Mouse (Mus musculus) hindbrain, embryonic 10.5 days (tissue): ENCODE results near the gene Setd5. TPM values are rescaled to one million over a fixed set of nuclear protein-coding genes. Genes with fewer than 3 reads are reported as not detected.

Experiments
- DNase-seq: peaks from one replicate; pipeline ENCODE4 v3.0.0-alpha.2; 2017; ENCODE audit warnings: low spot score
- H3K27ac ChIP-seq: fragments of 300-500 bp; sonication (generic); 2 replicates; pipeline ENCODE4 v1.5.1; 2016; ENCODE audit warnings: mild to moderate bottlenecking, moderate library complexity
- H3K27me3 ChIP-seq: fragments of 300-500 bp; sonication (generic); 2 replicates; pipeline ENCODE4 v1.6.1; 2016; ENCODE audit warnings: mild to moderate bottlenecking; ENCODE audit not compliant: poor library complexity, insufficient read depth, severe bottlenecking
- H3K36me3 ChIP-seq: fragments of 300-500 bp; sonication (generic); 2 replicates; pipeline ENCODE4 v1.6.1; 2016; ENCODE audit warnings: mild to moderate bottlenecking, moderate library complexity
- H3K4me1 ChIP-seq: fragments of 300-500 bp; sonication (generic); replicated peaks from 2 replicates; pipeline ENCODE4 v1.6.1; 2016; ENCODE audit warnings: mild to moderate bottlenecking
- H3K4me3 ChIP-seq: fragments of 300-500 bp; sonication (generic); 2 replicates; pipeline ENCODE4 v1.5.1; 2016; ENCODE audit warnings: mild to moderate bottlenecking, moderate library complexity
- H3K9me3 ChIP-seq: fragments of 300-500 bp; sonication (generic); 2 replicates; pipeline ENCODE4 v1.6.1; 2016; ENCODE audit warnings: mild to moderate bottlenecking, moderate library complexity
- WGBS: fragments of 180-500 bp; shearing (Covaris S2); methylation state at CpG from one replicate; pipeline ENCODE4 v1.1.7; 2016; 5-methylcytosine and 5-hydroxymethylcytosine counted together
- polyA plus RNA-seq: library from polyadenylated mRNA; unstranded; fragments of >200 nt; fragmentation: Nextera tagmentation; extraction: Ambion mirVana; gene quantifications from 2 replicates; pipeline ENCODE4 v1.2.1, GENCODE M21; 2016

The Setd5 gene
- 71.2 and 82.4 TPM in 2 replicates for polyA plus RNA-seq

DNA sequence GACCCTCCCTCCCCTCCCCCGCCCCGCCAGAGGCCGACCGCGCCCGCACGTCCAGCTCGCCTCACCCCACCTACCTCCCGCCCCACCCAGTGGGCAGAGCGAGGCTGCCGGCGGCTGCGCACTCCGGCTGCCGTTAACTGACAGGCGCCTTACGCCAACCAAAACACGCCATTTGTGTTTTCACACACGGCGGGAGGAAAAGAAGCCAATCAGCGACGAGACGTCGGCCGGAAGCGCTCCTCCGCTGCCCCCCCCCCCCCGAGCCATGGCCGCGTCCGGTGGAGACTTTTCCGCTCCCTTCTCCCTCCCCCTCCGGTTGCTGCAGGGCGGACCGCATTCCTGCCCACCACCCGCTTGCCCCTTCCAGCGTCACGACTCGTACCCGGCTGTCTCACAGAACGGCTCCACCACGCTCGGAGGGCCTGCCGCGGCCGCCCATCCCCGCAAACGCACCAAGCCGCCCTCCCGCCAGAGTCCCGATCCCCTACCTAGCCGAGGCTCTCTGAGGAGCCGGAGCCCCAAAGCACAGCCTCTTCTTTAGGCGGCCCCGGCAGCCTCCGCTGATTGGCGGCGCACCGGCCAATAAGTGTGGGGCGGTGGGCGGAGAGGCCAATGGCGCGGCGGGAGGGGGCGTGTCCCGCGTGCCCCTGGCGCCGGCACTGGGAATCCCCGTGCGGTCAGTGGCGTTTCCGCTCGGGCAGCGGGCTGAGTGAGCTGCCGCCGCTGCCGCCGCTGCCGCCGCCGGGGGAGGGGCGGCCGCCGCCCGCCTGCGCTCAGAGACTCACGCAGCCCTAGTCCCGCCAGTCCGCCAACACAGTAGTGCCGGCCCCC, at the start of gene Setd5:
Setd5 (plus strand) TSS at position 680 of the 831 bp plus-strand sequence.
- Histone ChIP-seq H3K4me1 (peaks cover 64% of the 10 kb centered on the region), H3K36me3 (peaks cover 9% of the 10 kb centered on the region; the same call in 1 of the 2 replicates), H3K4me3 (peak within 1 kb of the TSS; percentile 97), H3K9me3 (no peaks in the 10 kb centered on the region), H3K27ac (peak within 1 kb of the TSS; percentile 100), H3K27me3 (no peaks in the 10 kb centered on the region)
- under 1% methylated on average over 91 of the region's 91 CpGs for WGBS
- DNase-seq: peak; percentile 98

DNA sequence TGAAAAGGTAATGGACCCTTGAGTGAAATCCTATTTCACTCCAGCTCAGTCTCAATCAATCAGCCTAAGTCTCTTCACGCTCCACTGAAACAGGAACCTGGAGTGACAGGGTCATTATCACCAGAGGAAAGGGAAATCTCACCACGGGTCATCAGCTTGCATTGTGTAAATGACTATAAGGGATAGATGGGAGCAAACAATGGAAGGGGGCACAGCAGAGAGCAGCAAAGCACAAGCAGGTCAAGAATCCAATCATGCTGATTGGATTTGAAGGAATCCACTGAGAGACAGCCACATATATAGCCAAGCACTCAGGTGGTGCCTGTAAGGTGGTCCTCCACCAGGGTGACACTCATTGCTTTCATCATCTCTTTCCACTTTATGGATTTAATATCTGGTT, 49.7 kb upstream of the Setd5 start:
- DNase-seq: peak; percentile 59
- H3K4me1 ChIP-seq: peaks cover 44% of the 10 kb centered on the region
- WGBS: 24% methylated on average over 2 of the region's 2 CpGs
- H3K27me3 ChIP-seq: peaks cover 14% of the 10 kb centered on the region
- H3K27ac ChIP-seq: peak overlapping the region; percentile 66
- H3K36me3 ChIP-seq: no peaks in the 10 kb centered on the region
- no peak overlapping the region for H3K4me3 ChIP-seq
- no peaks in the 10 kb centered on the region for H3K9me3 ChIP-seq

DNA sequence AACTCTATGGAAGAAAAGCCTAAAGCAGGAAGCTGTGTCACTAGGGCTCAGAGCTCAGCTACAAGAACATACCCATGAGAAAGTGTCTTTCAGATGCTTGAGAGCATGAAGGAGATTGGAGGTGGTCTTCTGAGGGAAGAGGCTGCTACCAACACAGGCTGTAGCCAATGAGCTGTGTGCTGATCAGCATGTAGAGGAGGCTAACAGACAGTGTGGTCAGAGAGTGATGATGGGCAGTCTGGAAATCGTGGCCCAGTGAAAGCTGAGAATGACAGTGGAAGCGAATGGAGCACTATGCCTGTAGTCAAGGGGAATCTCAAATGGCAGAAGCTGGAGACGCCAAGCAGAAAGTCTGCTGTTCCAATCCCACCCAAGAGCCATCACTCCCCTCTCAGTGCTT, 48.2 kb upstream of the Setd5 start:
- no peak for DNase-seq
- H3K4me3 ChIP-seq: no peak overlapping the region
- H3K27me3 ChIP-seq: peaks cover 14% of the 10 kb centered on the region
- no peak overlapping the region; the same call in 1 of the 2 replicates for H3K27ac ChIP-seq
- H3K4me1 ChIP-seq: peaks cover 43% of the 10 kb centered on the region
- no peaks in the 10 kb centered on the region for H3K9me3 ChIP-seq
- 81% methylated on average over 3 of the region's 3 CpGs for WGBS
- no peaks in the 10 kb centered on the region for H3K36me3 ChIP-seq

DNA sequence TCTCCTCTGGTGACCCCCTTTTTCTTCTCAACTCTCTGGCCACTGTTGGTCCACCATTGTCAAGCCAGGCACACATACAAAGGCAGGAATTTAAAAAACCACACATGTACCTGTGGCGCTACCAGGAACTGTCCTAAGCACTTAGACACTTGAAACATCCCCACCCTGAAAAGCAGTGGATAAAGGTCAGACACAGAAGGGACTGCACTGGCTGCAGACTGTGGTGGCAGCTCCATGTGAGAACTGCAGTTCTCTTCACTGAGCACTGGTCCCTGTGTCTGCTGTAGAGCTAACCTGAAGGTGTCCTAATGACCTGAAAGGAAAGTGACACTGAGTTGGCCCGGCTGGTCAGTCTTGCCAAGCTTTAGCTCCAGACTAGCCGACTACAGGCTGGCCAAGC, 46.6 kb upstream of the Setd5 start:
- Histone ChIP-seq H3K27me3 (peaks cover 14% of the 10 kb centered on the region), H3K4me1 (peaks cover 28% of the 10 kb centered on the region), H3K27ac (no peak overlapping the region), H3K4me3 (no peak overlapping the region), H3K36me3 (no peaks in the 10 kb centered on the region), H3K9me3 (no peaks in the 10 kb centered on the region)
- 74% methylated on average over 3 of the region's 3 CpGs for WGBS
- DNase-seq: no peak

DNA sequence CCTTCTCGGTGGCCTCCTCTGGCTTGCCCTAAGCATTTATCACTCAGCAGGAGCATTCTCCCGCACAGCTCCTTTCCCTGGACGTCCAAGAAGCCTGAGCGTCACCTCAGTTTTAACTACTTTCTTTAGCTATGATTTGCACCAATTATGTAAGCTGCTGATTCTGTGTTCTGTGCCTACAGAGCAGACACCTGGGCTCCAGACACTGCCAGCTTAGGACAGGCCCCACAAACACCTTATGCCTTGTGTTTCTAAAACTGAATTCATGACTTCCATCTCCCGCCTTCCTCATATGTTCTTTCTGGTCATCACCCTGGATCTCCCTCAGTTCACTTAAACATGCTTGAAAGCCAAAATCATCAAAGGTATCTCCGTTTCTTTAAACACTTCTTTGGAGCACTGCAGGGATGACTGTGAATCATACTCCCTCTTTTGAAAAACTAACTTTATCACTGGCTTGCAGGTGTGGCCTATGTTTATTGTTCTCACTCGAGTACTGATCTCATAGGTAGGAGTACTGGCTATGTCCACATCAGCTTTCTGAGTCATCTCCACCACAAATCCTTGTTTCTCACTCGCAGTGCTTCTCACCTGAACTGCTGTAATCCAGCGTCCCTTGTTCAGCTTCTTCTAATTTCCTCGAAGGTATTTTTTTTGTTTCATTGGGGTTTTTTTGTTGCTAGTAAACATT, 46.0 kb upstream of the Setd5 start:
- H3K4me3 ChIP-seq: no peak overlapping the region
- no peak for DNase-seq
- no peaks in the 10 kb centered on the region for H3K36me3 ChIP-seq
- H3K27ac ChIP-seq: no peak overlapping the region
- H3K9me3 ChIP-seq: no peaks in the 10 kb centered on the region
- 82% methylated on average over 10 of the region's 10 CpGs for WGBS
- peaks cover 23% of the 10 kb centered on the region for H3K4me1 ChIP-seq
- peaks cover 14% of the 10 kb centered on the region for H3K27me3 ChIP-seq

DNA sequence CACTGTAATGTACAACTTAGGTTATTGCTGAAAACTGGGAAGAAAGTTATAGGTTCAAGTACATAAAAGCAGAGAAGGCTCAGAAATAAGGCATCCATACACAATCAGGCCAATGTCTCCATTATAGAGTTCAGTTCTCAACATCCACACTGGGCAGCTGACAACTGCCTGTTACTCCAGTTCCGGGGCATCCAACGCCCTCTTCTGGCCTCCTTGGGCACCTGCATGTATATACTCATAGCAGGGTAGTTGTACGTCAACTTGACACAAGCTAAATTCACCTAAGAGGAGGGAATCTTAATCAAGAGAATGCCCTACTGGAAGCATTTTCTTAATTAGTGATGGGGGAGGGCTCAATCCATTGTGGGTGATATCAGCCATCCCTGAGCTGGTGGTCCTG, 45.0 kb upstream of the Setd5 start:
- 69% methylated on average over 3 of the region's 3 CpGs for WGBS
- Histone ChIP-seq H3K9me3 (no peaks in the 10 kb centered on the region), H3K4me3 (no peak overlapping the region), H3K27me3 (peaks cover 17% of the 10 kb centered on the region), H3K27ac (no peak overlapping the region), H3K36me3 (no peaks in the 10 kb centered on the region), H3K4me1 (peaks cover 16% of the 10 kb centered on the region)
- DNase-seq: no peak

DNA sequence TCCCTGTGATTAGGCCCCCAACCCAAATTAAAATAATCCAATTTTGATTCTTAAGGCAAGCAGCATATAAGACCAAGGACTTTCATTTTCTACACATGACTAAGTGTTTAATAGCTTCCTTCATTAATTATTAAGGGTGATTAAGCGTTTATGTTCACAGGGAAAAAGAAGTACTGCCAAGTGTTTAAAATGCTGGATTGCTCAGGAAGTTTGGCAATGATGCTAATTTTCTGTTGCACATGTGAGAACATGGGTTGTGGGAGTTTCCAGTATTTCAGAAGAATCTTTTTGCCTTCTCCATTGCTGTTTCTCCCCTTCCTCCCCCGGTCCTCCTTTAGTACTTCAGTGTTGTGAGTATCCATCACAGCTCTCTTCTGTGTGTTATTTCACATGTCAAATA, 44.0 kb upstream of the Setd5 start:
- Histone ChIP-seq H3K27ac (no peak overlapping the region), H3K4me1 (peaks cover 12% of the 10 kb centered on the region), H3K4me3 (no peak overlapping the region), H3K36me3 (no peaks in the 10 kb centered on the region), H3K9me3 (no peaks in the 10 kb centered on the region), H3K27me3 (peaks cover 17% of the 10 kb centered on the region)
- DNase-seq: no peak
- WGBS: 96% methylated on average over 2 of the region's 2 CpGs

DNA sequence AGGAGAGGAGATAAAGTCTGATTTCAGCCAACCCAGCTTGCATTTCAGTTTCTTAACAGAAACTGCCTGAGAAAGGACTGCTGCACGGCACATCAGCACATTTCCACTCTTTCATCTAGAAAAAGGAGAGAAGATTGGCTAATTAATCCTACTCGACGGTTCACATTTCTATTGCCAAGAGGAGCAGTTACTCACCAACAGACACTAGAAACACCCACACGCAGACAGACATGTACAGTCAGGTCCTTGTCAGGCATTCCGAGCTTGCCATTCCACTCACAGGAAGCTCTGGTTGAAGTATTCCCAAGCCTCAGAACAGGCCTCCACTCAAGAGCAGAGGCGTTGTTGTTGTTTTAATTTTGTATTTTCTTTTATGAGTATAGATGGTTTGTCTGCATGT, 42.7 kb upstream of the Setd5 start:
- Histone ChIP-seq H3K4me3 (no peak overlapping the region), H3K9me3 (no peaks in the 10 kb centered on the region), H3K4me1 (peaks cover 14% of the 10 kb centered on the region), H3K27me3 (peaks cover 9% of the 10 kb centered on the region; the same call in 1 of the 2 replicates), H3K27ac (no peak overlapping the region), H3K36me3 (no peaks in the 10 kb centered on the region)
- no peak for DNase-seq
- WGBS: 91% methylated on average over 6 of the region's 6 CpGs

DNA sequence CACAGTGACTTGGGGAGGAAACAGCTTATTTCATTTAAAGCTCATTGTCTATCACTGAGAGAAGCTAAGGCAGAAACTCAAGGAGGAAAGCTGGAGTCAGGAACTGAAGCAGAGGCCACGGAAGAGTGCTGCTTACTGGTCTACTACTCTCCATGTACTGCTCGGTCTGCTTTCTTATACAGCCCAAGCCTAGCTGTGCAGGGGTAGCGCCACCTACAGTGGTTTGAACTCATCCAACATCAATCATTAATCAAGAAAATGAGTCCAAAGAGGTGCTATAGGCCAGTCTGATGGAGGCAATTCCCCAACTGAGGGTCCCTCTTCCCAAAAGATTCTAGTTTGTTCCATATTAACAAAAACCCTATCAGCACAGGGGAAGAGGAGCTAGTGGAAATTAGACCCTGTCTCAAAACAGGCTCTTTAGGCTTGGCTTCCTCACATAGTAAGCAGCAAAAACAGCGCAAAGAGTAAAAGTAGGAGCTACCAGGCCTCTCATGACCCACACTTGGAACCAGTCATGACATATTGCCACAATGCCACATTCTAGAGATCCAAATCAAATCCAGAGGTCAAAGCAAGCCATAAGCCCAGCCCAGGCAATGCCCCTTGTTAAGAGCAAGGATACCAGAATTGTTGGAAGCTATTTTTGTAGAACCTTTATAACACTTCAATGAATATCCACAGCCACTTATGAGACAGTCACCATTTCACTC, 40.5 kb upstream of the Setd5 start:
- Histone ChIP-seq H3K27me3 (peaks cover 3% of the 10 kb centered on the region; the same call in 1 of the 2 replicates), H3K36me3 (no peaks in the 10 kb centered on the region), H3K4me1 (peaks cover 14% of the 10 kb centered on the region), H3K4me3 (no peak overlapping the region), H3K9me3 (no peaks in the 10 kb centered on the region), H3K27ac (no peak overlapping the region; the same call in 1 of the 2 replicates)
- DNase-seq: no peak
- WGBS: 62% methylated on average over 4 of the region's 4 CpGs

DNA sequence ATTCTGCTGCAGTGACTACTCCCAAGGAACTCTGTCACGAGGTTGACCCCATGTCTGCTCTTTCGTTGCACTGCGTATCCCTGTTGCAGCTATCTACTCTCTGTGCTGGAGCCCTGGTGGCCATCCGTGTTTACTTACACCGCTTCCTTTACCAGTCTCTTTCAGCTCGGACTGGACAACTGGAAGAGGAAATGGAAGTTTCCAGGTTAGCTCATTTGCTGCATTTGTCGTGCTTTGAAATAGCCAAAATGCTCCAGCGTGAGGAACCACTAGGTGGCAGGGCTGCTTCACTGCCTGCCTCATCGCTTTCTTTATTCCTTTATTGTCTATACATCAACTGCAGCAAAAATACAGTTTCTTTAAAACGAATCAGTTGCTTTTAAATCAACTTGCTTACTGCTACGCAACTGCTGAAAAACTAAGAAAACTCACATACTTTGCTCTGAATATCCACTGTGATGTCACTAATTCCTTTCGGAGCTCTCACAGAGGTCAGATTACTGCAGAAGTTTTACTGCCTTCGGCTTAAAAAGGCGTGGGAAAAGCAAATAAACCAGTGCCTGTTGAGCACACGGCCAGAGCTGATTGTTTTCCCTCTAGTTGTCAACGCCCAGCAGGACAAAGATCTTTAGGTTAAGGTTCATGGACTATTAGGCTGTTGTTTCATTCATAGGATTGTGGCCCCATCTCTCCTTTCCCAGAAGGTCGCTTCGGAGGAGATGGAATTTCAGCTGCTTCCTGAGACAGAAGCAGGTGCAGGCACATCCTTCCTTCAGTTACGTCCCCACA, 39.0 kb upstream of the Setd5 start:
- peak; percentile 64 for DNase-seq
- WGBS: 11% methylated on average over 19 of the region's 19 CpGs
- Histone ChIP-seq H3K4me3 (peak overlapping the region; percentile 39), H3K9me3 (no peaks in the 10 kb centered on the region), H3K27me3 (peaks cover 3% of the 10 kb centered on the region; the same call in 1 of the 2 replicates), H3K27ac (peak overlapping the region; percentile 76), H3K4me1 (peaks cover 14% of the 10 kb centered on the region), H3K36me3 (no peaks in the 10 kb centered on the region)

DNA sequence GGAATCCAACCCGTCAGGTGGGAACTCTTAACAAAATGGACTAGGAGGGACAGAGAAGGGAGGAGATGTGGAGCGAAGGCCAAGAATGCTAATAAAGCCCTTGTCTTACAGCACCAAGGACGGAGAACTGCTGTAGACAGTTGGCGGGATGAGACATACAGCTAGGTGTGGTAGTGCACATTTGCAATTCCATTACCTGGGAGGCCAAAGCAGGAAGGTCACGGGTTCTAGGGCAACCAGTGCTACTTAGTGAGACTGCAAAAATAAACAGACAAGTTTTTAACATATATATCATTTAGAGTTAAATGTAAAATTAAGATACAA, 38.5 kb upstream of the Setd5 start:
- no peak for DNase-seq
- peak overlapping the region; percentile 39 for H3K4me3 ChIP-seq
- H3K27ac ChIP-seq: peak overlapping the region; percentile 76
- peaks cover 14% of the 10 kb centered on the region for H3K4me1 ChIP-seq
- no peaks in the 10 kb centered on the region for H3K36me3 ChIP-seq
- H3K27me3 ChIP-seq: peaks cover 3% of the 10 kb centered on the region; the same call in 1 of the 2 replicates
- 49% methylated on average over 5 of the region's 5 CpGs for WGBS
- no peaks in the 10 kb centered on the region for H3K9me3 ChIP-seq

DNA sequence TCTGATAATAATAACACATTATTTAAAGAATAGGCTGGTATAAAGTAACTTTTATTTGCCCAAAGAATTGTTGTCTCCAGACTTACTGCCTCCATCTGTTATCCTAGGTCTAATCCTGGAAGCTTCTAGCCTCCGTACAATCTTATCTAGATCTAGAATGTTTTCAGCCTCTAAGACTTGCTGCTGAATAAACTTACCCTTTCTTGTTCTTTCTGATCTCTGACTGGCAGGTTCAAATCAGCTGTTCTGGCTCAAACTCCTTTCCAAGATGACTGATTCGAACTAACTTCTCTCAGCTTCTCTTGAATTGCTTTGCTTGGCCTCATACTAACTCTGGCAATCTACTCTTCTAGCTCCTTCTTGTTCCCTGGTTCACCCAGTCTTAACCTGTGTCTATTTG, 36.8 kb upstream of the Setd5 start:
- Histone ChIP-seq H3K4me1 (peaks cover 20% of the 10 kb centered on the region), H3K27ac (no peak overlapping the region), H3K36me3 (no peaks in the 10 kb centered on the region), H3K4me3 (no peak overlapping the region), H3K27me3 (peaks cover 3% of the 10 kb centered on the region; the same call in 1 of the 2 replicates), H3K9me3 (no peaks in the 10 kb centered on the region)
- WGBS: 92% methylated on average over 2 of the region's 2 CpGs
- DNase-seq: no peak
